Mouse (Mus musculus) limb, embryonic 15.5 days (tissue): ENCODE data around the gene Dgkh. TPM values are rescaled to one million over a fixed set of nuclear protein-coding genes. Genes with fewer than 3 reads are reported as not detected.

Source experiments
- ATAC-seq: fragments of 200-750 bp; cut with Nextera tagmentation; 2 replicates; pipeline ENCODE4 v1.8.0; 2017; ENCODE audit warnings: low read depth, moderate TSS enrichment; ENCODE audit not compliant: insufficient number of reproducible peaks, low FRiP score, low TSS enrichment
- H3K27ac ChIP-seq: fragments of 300-500 bp; sonication (generic); 2 replicates; pipeline ENCODE4 v1.5.1; 2015; ENCODE audit warnings: moderate library complexity, mild to moderate bottlenecking, inconsistent platforms
- H3K27me3 ChIP-seq: fragments of 300-500 bp; sonication (generic); 2 replicates; pipeline ENCODE4 v1.6.1; 2015; ENCODE audit warnings: inconsistent platforms
- H3K36me3 ChIP-seq: fragments of 300-500 bp; sonication (generic); 2 replicates; pipeline ENCODE4 v1.6.1; 2015; ENCODE audit warnings: inconsistent platforms
- H3K4me1 ChIP-seq: fragments of 300-500 bp; sonication (generic); 2 replicates; pipeline ENCODE4 v1.6.1; 2015; ENCODE audit warnings: inconsistent platforms
- H3K4me2 ChIP-seq: fragments of 300-500 bp; sonication (generic); 2 replicates; pipeline ENCODE4 v1.6.1; 2015; ENCODE audit warnings: mild to moderate bottlenecking, inconsistent platforms
- H3K4me3 ChIP-seq: fragments of 300-500 bp; sonication (generic); 2 replicates; pipeline ENCODE4 v1.5.1; 2015; ENCODE audit warnings: mild to moderate bottlenecking, inconsistent platforms
- H3K9ac ChIP-seq: fragments of 300-500 bp; sonication (generic); 2 replicates; pipeline ENCODE4 v1.6.1; 2015; ENCODE audit warnings: inconsistent platforms
- H3K9me3 ChIP-seq: fragments of 300-500 bp; sonication (generic); 2 replicates; pipeline ENCODE4 v1.6.1; 2016; ENCODE audit warnings: inconsistent platforms
- WGBS: fragments of 180-500 bp; shearing (Covaris S2); methylation state at CpG from one replicate; pipeline ENCODE4 v1.1.7; 2015; 5-methylcytosine and 5-hydroxymethylcytosine counted together
- polyA plus RNA-seq: library from polyadenylated mRNA; unstranded; fragments of >200 nt; fragmentation: Nextera tagmentation; extraction: Ambion mirVana; gene quantifications from 2 replicates; pipeline ENCODE4 v1.2.1, GENCODE M21; 2015

Dgkh gene
- polyA plus RNA-seq, 1 experiment from 2014 or later, result 1.5 TPM

GRCm38 (mm10) chr14:78712565-78713148 lies 19.9 kb downstream of the Dgkh start:
- no peak overlapping the region for H3K27ac ChIP-seq
- H3K36me3 ChIP-seq, result 0 out of 2 replicates have a peak, but pooled peaks cover 2% of the 10 kb centered on the region
- no peak for ATAC-seq

GRCm38 (mm10) chr14:78710647-78711046 lies 21.9 kb downstream of the Dgkh start:
- no peak for ATAC-seq
- Histone ChIP-seq H3K4me3 (no peak overlapping the region), H3K36me3 (no peaks in the 10 kb centered on the region), H3K4me2 (no peak overlapping the region), H3K27me3 (no peaks in the 10 kb centered on the region), H3K4me1 (no peaks in the 10 kb centered on the region), H3K9me3 (no peaks in the 10 kb centered on the region), H3K27ac (no peak overlapping the region), H3K9ac (no peak overlapping the region)
- 68% methylated on average over 4 of the region's 4 CpGs for WGBS

More at GRCm38 (mm10) chr14:78712565-78713148, 19.9 kb downstream of the Dgkh start:
- H3K27me3 ChIP-seq, result no peaks in the 10 kb centered on the region
- 53% methylated on average over 20 of the region's 20 CpGs for WGBS
- no peaks in the 10 kb centered on the region for H3K4me1 ChIP-seq
- no peaks in the 10 kb centered on the region for H3K9me3 ChIP-seq
- no peak overlapping the region for H3K9ac ChIP-seq
- no peak overlapping the region for H3K4me3 ChIP-seq
- no peak overlapping the region for H3K4me2 ChIP-seq

- 82% methylated on average over 3 of the region's 3 CpGs for WGBS
- Histone ChIP-seq H3K4me2 (no peak overlapping the region), H3K27me3 (no peaks in the 10 kb centered on the region), H3K9ac (no peak overlapping the region), H3K27ac (no peak overlapping the region), H3K9me3 (no peaks in the 10 kb centered on the region), H3K4me1 (no peaks in the 10 kb centered on the region), H3K36me3 (no peaks in the 10 kb centered on the region), H3K4me3 (no peak overlapping the region)
- no peak for ATAC-seq
These were observed 27.0 kb downstream of the Dgkh start for GRCm38 (mm10) chr14:78705616-78706015.

GRCm38 (mm10) chr14:78703989-78704388 lies 28.6 kb downstream of the Dgkh start:
- Histone ChIP-seq H3K27ac (no peak overlapping the region), H3K27me3 (no peaks in the 10 kb centered on the region), H3K4me3 (no peak overlapping the region), H3K36me3 (no peaks in the 10 kb centered on the region), H3K9me3 (no peaks in the 10 kb centered on the region), H3K4me2 (no peak overlapping the region), H3K9ac (no peak overlapping the region), H3K4me1 (0 out of 2 replicates have a peak, but pooled peaks cover 5% of the 10 kb centered on the region)
- ATAC-seq, result no peak
- WGBS, result 80% methylated on average over 4 of the region's 4 CpGs

- Histone ChIP-seq H3K27me3 (no peaks in the 10 kb centered on the region), H3K4me2 (no peak overlapping the region), H3K9me3 (no peaks in the 10 kb centered on the region), H3K4me1 (0 out of 2 replicates have a peak, but pooled peaks cover 5% of the 10 kb centered on the region), H3K36me3 (no peaks in the 10 kb centered on the region), H3K9ac (no peak overlapping the region), H3K27ac (no peak overlapping the region), H3K4me3 (no peak overlapping the region)
- ATAC-seq, result no peak
- WGBS, result 83% methylated on average over 6 of the region's 6 CpGs
These were observed 29.2 kb downstream of the Dgkh start for GRCm38 (mm10) chr14:78703361-78703760.

GRCm38 (mm10) chr14:78702048-78702447 lies 30.5 kb downstream of the Dgkh start:
- Histone ChIP-seq H3K27ac (no peak overlapping the region), H3K4me3 (no peak overlapping the region), H3K9me3 (no peaks in the 10 kb centered on the region), H3K4me1 (0 out of 2 replicates have a peak, but pooled peaks cover 5% of the 10 kb centered on the region), H3K9ac (no peak overlapping the region), H3K27me3 (no peaks in the 10 kb centered on the region), H3K4me2 (no peak overlapping the region), H3K36me3 (no peaks in the 10 kb centered on the region)
- ATAC-seq, result no peak
- 72% methylated on average over 4 of the region's 4 CpGs for WGBS

GRCm38 (mm10) chr14:78701501-78701900 lies 31.1 kb downstream of the Dgkh start:
- Histone ChIP-seq H3K9me3 (no peaks in the 10 kb centered on the region), H3K4me3 (no peak overlapping the region), H3K9ac (no peak overlapping the region), H3K4me1 (0 out of 2 replicates have a peak, but pooled peaks cover 5% of the 10 kb centered on the region), H3K36me3 (no peaks in the 10 kb centered on the region), H3K27me3 (no peaks in the 10 kb centered on the region), H3K4me2 (no peak overlapping the region), H3K27ac (no peak overlapping the region)
- 57% methylated on average over 8 of the region's 8 CpGs for WGBS
- no peak for ATAC-seq

GRCm38 (mm10) chr14:78701087-78701486 lies 31.5 kb downstream of the Dgkh start:
- Histone ChIP-seq H3K4me2 (no peak overlapping the region), H3K9ac (no peak overlapping the region), H3K9me3 (no peaks in the 10 kb centered on the region), H3K27ac (no peak overlapping the region), H3K27me3 (no peaks in the 10 kb centered on the region), H3K4me1 (0 out of 2 replicates have a peak, but pooled peaks cover 5% of the 10 kb centered on the region), H3K4me3 (no peak overlapping the region), H3K36me3 (no peaks in the 10 kb centered on the region)
- ATAC-seq, result no peak
- 64% methylated on average over 9 of the region's 9 CpGs for WGBS

GRCm38 (mm10) chr14:78699634-78700033 lies 32.9 kb downstream of the Dgkh start:
- H3K4me1 ChIP-seq, result 0 out of 2 replicates have a peak, but pooled peaks cover 5% of the 10 kb centered on the region
- no peak for ATAC-seq
- H3K9ac ChIP-seq, result no peak overlapping the region
- H3K4me2 ChIP-seq, result no peak overlapping the region
- 75% methylated on average over 3 of the region's 3 CpGs for WGBS
- H3K4me3 ChIP-seq, result no peak overlapping the region
- H3K27ac ChIP-seq, result no peak overlapping the region
- H3K36me3 ChIP-seq, result no peaks in the 10 kb centered on the region
- H3K9me3 ChIP-seq, result no peaks in the 10 kb centered on the region
- no peaks in the 10 kb centered on the region for H3K27me3 ChIP-seq

GRCm38 (mm10) chr14:78699196-78699595 lies 33.4 kb downstream of the Dgkh start:
- ATAC-seq, result no peak
- no peak overlapping the region for H3K9ac ChIP-seq
- 0 out of 2 replicates have a peak, but pooled peaks cover 5% of the 10 kb centered on the region for H3K4me1 ChIP-seq
- H3K4me2 ChIP-seq, result no peak overlapping the region
- no peak overlapping the region for H3K4me3 ChIP-seq
- 81% methylated on average over 5 of the region's 5 CpGs for WGBS
- H3K9me3 ChIP-seq, result no peaks in the 10 kb centered on the region
- no peaks in the 10 kb centered on the region for H3K27me3 ChIP-seq
- no peaks in the 10 kb centered on the region for H3K36me3 ChIP-seq
- no peak overlapping the region for H3K27ac ChIP-seq

- ATAC-seq, result no peak
- 89% methylated on average over 8 of the region's 8 CpGs for WGBS
These were observed 38.5 kb downstream of the Dgkh start for GRCm38 (mm10) chr14:78694121-78694520.

GRCm38 (mm10) chr14:78692602-78693001 lies 40.0 kb downstream of the Dgkh start:
- no peaks in the 10 kb centered on the region for H3K9me3 ChIP-seq
- no peak overlapping the region for H3K27ac ChIP-seq
- no peak overlapping the region for H3K4me3 ChIP-seq
- no peaks in the 10 kb centered on the region for H3K4me1 ChIP-seq
- ATAC-seq, result no peak
- no peaks in the 10 kb centered on the region for H3K36me3 ChIP-seq
- H3K9ac ChIP-seq, result no peak overlapping the region
- H3K27me3 ChIP-seq, result no peaks in the 10 kb centered on the region
- no peak overlapping the region for H3K4me2 ChIP-seq
- WGBS, result 53% methylated on average over 4 of the region's 4 CpGs

More at GRCm38 (mm10) chr14:78694121-78694520, 38.5 kb downstream of the Dgkh start:
- Histone ChIP-seq H3K36me3 (no peaks in the 10 kb centered on the region), H3K4me3 (no peak overlapping the region), H3K27ac (no peak overlapping the region), H3K9ac (no peak overlapping the region), H3K4me2 (no peak overlapping the region), H3K4me1 (no peaks in the 10 kb centered on the region), H3K27me3 (no peaks in the 10 kb centered on the region), H3K9me3 (no peaks in the 10 kb centered on the region)
